Mouse (Mus musculus) kidney, embryonic 16.5 days (tissue): ENCODE data around the gene Scfd2. TPM values are rescaled to one million over a fixed set of nuclear protein-coding genes. Genes with fewer than 3 reads are reported as not detected.
A peak's percentile ranks its signal among the peaks of the same experiment; 100 is the strongest.

Experiments
- ATAC-seq: fragments of 200-750 bp; cut with Nextera tagmentation; 2 replicates; pipeline ENCODE4 v1.8.0; 2017; ENCODE audit warnings: moderate TSS enrichment; ENCODE audit not compliant: low FRiP score, low TSS enrichment
- H3K27ac ChIP-seq: fragments of 300-500 bp; sonication (generic); 2 replicates; pipeline ENCODE4 v1.5.1; 2014; ENCODE audit warnings: low read length
- H3K27me3 ChIP-seq: fragments of 300-500 bp; sonication (generic); 2 replicates; pipeline ENCODE4 v1.6.1; 2014; ENCODE audit warnings: low read length, control low read depth, mixed read lengths; ENCODE audit not compliant: insufficient read depth
- H3K36me3 ChIP-seq: fragments of 300-500 bp; sonication (generic); 2 replicates; pipeline ENCODE4 v1.6.1; 2014; ENCODE audit warnings: low read length, control low read depth, mixed read lengths; ENCODE audit not compliant: insufficient read depth
- H3K4me1 ChIP-seq: fragments of 300-500 bp; sonication (generic); 2 replicates; pipeline ENCODE4 v1.6.1; 2014; ENCODE audit warnings: low read length, control low read depth, mixed read lengths; ENCODE audit not compliant: insufficient read depth
- H3K4me2 ChIP-seq: fragments of 300-500 bp; sonication (generic); replicated peaks from 2 replicates; pipeline ENCODE4 v1.6.1; 2014; ENCODE audit warnings: low read depth, low read length
- H3K4me3 ChIP-seq: fragments of 300-500 bp; sonication (generic); 2 replicates; pipeline ENCODE4 v1.5.1; 2014; ENCODE audit warnings: mild to moderate bottlenecking, low read length
- H3K9ac ChIP-seq: fragments of 300-500 bp; sonication (generic); replicated peaks from 2 replicates; pipeline ENCODE4 v1.6.1; 2014; ENCODE audit warnings: low read length
- H3K9me3 ChIP-seq: fragments of 300-500 bp; sonication (generic); 2 replicates; pipeline ENCODE4 v1.6.1; 2016; ENCODE audit warnings: low read length, control low read depth
- WGBS: fragments of 180-500 bp; shearing (Covaris S2); extraction: QIAGEN DNeasy Blood & Tissue Kit; methylation state at CpG from one replicate; pipeline ENCODE4 v1.1.7; 2014; 5-methylcytosine and 5-hydroxymethylcytosine counted together
- polyA plus RNA-seq: library from polyadenylated mRNA; unstranded; fragments of >200 nt; fragmentation: Nextera tagmentation; extraction: Ambion mirVana; gene quantifications from 2 replicates; pipeline ENCODE4 v1.2.1, GENCODE M21; 2015

Scfd2 gene
- polyA plus RNA-seq, 1 experiment from 2014 or later = 17.9 TPM

DNA sequence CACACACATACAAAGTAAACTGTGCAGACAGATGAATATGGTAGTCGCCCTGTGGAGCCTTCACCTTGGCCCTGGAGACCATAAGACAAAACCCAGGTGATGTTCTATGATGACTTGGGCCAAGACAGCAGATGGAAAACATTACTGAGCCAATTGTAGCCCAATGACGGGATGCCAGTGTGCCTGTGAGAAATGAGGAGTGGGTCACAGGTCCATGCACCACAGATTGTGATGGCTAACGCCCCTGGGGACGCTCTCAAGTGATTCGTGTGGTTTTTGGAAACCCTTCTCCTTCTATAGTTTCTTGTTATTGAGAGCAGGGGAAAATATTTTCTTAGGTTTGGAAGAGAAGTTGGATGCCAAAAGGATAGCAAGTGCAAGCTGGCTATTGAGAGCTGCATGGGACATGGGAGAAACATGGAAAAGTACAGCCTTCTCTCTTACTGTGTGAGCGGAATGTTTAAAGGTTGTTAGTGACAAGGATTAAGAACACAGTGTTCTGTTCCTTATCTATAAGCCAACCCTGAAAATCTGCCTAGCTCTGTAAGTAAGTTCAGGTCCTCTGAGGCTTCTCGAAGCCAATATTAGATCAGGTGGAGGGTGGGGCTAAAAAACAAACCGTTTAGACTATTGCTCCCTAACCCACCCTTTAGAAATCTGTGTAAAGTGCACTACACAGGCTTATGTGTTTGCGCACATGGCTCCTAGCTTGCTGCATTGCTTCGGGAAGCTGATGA lies 210.4 kb downstream of the Scfd2 start:
- ATAC-seq = no peak
- Histone ChIP-seq H3K9ac (no peak overlapping the region), H3K4me3 (no peak overlapping the region), H3K4me2 (no peak overlapping the region), H3K27me3 (no peaks in the 10 kb centered on the region), H3K9me3 (no peaks in the 10 kb centered on the region), H3K36me3 (no peaks in the 10 kb centered on the region), H3K27ac (no peak overlapping the region), H3K4me1 (0 out of 2 replicates have a peak, but pooled peaks cover under 1% of the 10 kb centered on the region)
- 65% methylated on average over 10 of the region's 10 CpGs for WGBS

DNA sequence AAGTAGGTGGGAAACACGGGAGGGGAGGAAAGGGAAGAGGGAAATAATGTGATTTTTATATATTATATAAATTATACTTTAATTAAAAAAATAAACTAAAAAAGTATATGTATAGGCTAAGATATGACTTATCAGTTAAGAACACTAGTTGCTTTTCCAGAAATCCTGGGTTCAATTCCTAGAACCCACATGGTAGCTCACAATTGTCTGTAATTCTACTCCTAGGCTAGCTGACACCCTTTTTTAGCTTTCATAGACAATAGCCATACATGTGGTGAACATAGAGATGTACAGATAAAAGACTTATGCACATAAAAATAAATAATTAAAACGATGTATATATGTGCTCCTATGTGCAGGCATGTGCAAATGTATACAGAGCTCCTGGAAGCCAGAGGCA lies 212.0 kb downstream of the Scfd2 start:
- WGBS = 81% methylated on average over 2 of the region's 2 CpGs
- no peak for ATAC-seq
- H3K9me3 ChIP-seq = no peaks in the 10 kb centered on the region

DNA sequence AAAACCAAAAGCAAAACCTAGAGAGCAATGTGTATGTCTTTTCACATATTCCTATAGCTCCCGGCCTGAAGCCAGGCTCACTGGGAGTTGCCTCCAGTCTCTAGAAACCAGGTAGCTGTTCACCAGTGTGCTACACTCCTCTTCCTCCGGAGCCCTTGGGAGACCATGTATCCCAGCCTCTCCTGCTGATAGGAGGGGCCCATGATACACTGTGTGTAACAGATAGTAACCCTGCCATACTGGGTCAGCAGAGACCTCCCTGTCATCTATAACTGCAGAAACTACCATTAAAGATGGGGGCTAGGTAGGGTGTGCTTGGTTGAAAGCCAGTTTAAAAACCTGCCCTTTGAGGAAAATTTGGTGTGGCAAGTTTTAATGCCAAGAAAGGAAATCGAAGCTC lies 214.4 kb downstream of the Scfd2 start:
- Histone ChIP-seq H3K4me1 (peaks cover 8% of the 10 kb centered on the region; the same call in 1 of the 2 replicates), H3K27ac (no peak overlapping the region), H3K9ac (no peak overlapping the region), H3K9me3 (no peaks in the 10 kb centered on the region), H3K27me3 (no peaks in the 10 kb centered on the region), H3K4me2 (no peak overlapping the region), H3K36me3 (no peaks in the 10 kb centered on the region), H3K4me3 (no peak overlapping the region)
- WGBS = 86% methylated on average over 3 of the region's 3 CpGs
- no peak for ATAC-seq

More for the DNA sequence above, 212.0 kb downstream of the Scfd2 start:
- Histone ChIP-seq H3K4me3 (no peak overlapping the region), H3K27me3 (no peaks in the 10 kb centered on the region), H3K27ac (no peak overlapping the region), H3K9ac (no peak overlapping the region), H3K4me1 (peaks cover 8% of the 10 kb centered on the region; the same call in 1 of the 2 replicates), H3K36me3 (no peaks in the 10 kb centered on the region), H3K4me2 (no peak overlapping the region)

DNA sequence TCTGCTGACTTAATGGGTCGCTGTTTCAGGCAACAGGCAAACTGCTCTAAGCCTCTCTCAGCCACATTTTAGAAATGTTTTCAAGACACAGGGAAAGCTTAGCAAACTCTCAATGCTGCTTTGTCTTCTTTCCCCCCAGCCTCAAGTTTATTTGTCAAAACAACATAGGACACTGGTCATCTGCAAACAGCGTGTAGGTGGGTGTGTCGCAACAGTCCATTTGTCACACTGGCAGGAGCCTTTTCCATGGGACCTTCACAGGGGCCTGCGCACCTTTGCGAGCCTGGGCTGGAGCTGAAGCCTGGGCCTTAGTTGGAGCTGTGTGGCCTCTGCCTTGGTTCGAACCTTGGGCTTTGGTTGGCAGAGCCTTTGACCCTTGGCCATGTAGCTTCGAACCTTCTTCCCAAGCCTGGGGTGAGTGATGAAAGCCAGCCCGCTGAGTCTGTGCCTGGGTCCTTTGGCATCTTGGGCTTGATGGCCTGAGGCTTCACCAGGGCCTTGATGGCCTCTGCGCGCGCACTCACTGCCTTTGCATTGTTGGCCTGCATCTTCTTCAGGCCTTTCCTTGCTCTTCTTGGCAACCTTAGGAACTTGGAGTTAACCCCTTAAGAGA lies 215.1 kb downstream of the Scfd2 start:
- ATAC-seq = no peak
- H3K9ac ChIP-seq = no peak overlapping the region
- 66% methylated on average over 11 of the region's 11 CpGs for WGBS

DNA sequence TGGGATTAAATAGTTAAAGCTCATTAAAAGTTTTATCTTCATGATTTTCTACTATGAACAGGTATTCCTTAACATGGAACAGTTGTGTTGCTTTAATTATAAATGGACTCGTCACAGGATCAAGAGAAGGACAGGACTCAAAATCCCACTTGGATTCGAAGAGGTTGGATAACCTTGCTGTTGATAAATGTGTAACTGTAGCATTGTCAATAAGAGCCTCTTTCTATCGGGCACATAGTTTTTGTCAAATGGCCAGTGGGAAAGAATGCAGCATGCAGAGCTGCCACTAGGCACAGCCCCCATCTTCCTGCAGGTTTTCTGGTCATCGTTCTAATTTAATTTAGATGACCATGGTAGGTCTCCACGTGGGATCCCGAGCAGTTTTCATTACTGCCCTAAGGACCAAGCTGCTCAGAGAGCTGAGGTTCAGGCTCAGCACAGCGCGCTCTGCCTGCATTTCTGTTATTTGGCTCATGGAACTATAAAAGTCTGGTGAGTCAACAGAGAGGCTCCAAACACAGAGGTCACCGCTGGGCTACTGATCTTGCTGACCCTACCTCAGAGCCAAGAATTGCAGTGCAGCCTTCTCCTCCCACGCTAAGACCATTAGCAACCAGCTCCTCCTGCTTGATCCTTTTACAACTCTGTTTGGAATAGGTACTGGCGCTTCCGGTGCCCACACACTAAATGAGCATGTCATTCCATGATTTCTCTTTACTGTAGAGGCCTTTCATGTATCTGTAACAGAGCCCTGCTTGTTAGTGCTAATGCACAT lies 215.9 kb downstream of the Scfd2 start:
- Histone ChIP-seq H3K27ac (peak overlapping the region; percentile 65), H3K4me2 (no peak overlapping the region), H3K9ac (no peak overlapping the region), H3K4me3 (no peak overlapping the region), H3K27me3 (no peaks in the 10 kb centered on the region), H3K4me1 (peaks cover 8% of the 10 kb centered on the region; the same call in 1 of the 2 replicates), H3K9me3 (no peaks in the 10 kb centered on the region), H3K36me3 (no peaks in the 10 kb centered on the region)
- WGBS = 25% methylated on average over 12 of the region's 12 CpGs
- peak; percentile 60 for ATAC-seq

More for the DNA sequence above, 215.1 kb downstream of the Scfd2 start:
- no peaks in the 10 kb centered on the region for H3K9me3 ChIP-seq
- no peaks in the 10 kb centered on the region for H3K36me3 ChIP-seq
- no peak overlapping the region for H3K4me2 ChIP-seq
- peaks cover 8% of the 10 kb centered on the region; the same call in 1 of the 2 replicates for H3K4me1 ChIP-seq
- H3K27ac ChIP-seq = peak overlapping the region; percentile 65
- H3K27me3 ChIP-seq = no peaks in the 10 kb centered on the region
- H3K4me3 ChIP-seq = no peak overlapping the region

- no peak for ATAC-seq
- no peak overlapping the region for H3K4me3 ChIP-seq
- no peaks in the 10 kb centered on the region for H3K27me3 ChIP-seq
- 67% methylated on average over 6 of the region's 6 CpGs for WGBS
- H3K36me3 ChIP-seq = no peaks in the 10 kb centered on the region
- no peaks in the 10 kb centered on the region for H3K9me3 ChIP-seq
- H3K4me1 ChIP-seq = peaks cover 8% of the 10 kb centered on the region; the same call in 1 of the 2 replicates
- no peak overlapping the region for H3K4me2 ChIP-seq
- no peak overlapping the region for H3K27ac ChIP-seq
- no peak overlapping the region for H3K9ac ChIP-seq
Measured at GRCm38 (mm10) chr5:74314501-74314900, 217.1 kb downstream of the Scfd2 start.

GRCm38 (mm10) chr5:74313542-74313941 lies 218.0 kb downstream of the Scfd2 start:
- ATAC-seq = no peak
- WGBS = 88% methylated on average over 7 of the region's 7 CpGs
- no peaks in the 10 kb centered on the region for H3K36me3 ChIP-seq

DNA sequence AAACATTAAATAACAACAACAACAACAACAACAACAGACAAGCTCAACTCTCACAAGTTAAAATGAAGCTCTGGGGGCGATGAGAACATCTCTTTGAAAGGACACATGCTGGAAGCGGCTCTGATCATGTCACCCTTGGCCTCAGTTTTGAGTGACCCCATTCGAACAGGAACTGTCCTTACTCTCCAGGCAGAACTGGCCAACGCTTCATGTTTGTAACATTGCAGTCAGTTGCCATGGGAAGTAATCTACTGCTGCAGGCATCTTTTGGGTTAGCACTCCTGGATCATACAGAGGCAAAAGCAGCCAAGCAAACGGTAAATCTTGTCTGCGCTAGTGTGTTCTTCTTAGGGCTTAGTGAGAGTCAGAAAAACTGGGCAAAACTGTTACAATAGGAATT lies 219.7 kb downstream of the Scfd2 start:
- H3K36me3 ChIP-seq = no peaks in the 10 kb centered on the region
- peaks cover 8% of the 10 kb centered on the region; the same call in 1 of the 2 replicates for H3K4me1 ChIP-seq
- H3K27me3 ChIP-seq = no peaks in the 10 kb centered on the region
- H3K9ac ChIP-seq = no peak overlapping the region
- WGBS = 57% methylated on average over 6 of the region's 6 CpGs
- H3K4me3 ChIP-seq = no peak overlapping the region
- no peak overlapping the region for H3K4me2 ChIP-seq
- no peak for ATAC-seq
- no peaks in the 10 kb centered on the region for H3K9me3 ChIP-seq
- H3K27ac ChIP-seq = no peak overlapping the region

More at GRCm38 (mm10) chr5:74313542-74313941, 218.0 kb downstream of the Scfd2 start:
- no peaks in the 10 kb centered on the region for H3K9me3 ChIP-seq
- H3K27me3 ChIP-seq = no peaks in the 10 kb centered on the region
- no peak overlapping the region for H3K9ac ChIP-seq
- no peak overlapping the region for H3K4me2 ChIP-seq
- H3K27ac ChIP-seq = no peak overlapping the region
- no peak overlapping the region for H3K4me3 ChIP-seq
- H3K4me1 ChIP-seq = peaks cover 8% of the 10 kb centered on the region; the same call in 1 of the 2 replicates

GRCm38 (mm10) chr5:74311200-74311825 lies 220.2 kb downstream of the Scfd2 start:
- H3K4me1 ChIP-seq = peaks cover 8% of the 10 kb centered on the region; the same call in 1 of the 2 replicates
- H3K4me3 ChIP-seq = no peak overlapping the region
- no peaks in the 10 kb centered on the region for H3K27me3 ChIP-seq
- H3K36me3 ChIP-seq = no peaks in the 10 kb centered on the region
- WGBS = 26% methylated on average over 6 of the region's 6 CpGs
- no peak overlapping the region for H3K27ac ChIP-seq
- peak; percentile 62; the same call in 1 of the 2 replicates for ATAC-seq
- no peak overlapping the region for H3K4me2 ChIP-seq
- H3K9me3 ChIP-seq = no peaks in the 10 kb centered on the region
- no peak overlapping the region for H3K9ac ChIP-seq
